Mouse (Mus musculus) midbrain, embryonic 11.5 days (tissue): ENCODE measurements around the gene Rabggtb. TPM values are rescaled to one million over a fixed set of nuclear protein-coding genes. Genes with fewer than 3 reads are reported as not detected.
A peak's percentile ranks its signal among the peaks of the same experiment; 100 is the strongest.

Experiments used
- ATAC-seq: fragments of 200-750 bp; cut with Nextera tagmentation; 2 replicates; pipeline ENCODE4 v1.8.0; 2017; ENCODE audit warnings: moderate TSS enrichment, moderate library complexity; ENCODE audit not compliant: low FRiP score
- DNase-seq: peaks from one replicate; pipeline ENCODE4 v3.0.0; 2015; ENCODE audit warnings: low spot score; ENCODE audit errors: missing footprints
- H3K27ac ChIP-seq: fragments of 300-500 bp; sonication (generic); 2 replicates; pipeline ENCODE4 v1.5.1; 2014; ENCODE audit warnings: low read depth, low read length
- H3K27me3 ChIP-seq: fragments of 300-500 bp; sonication (generic); 2 replicates; pipeline ENCODE4 v1.6.1; 2014; ENCODE audit warnings: mild to moderate bottlenecking, low read length, moderate library complexity, mixed read lengths; ENCODE audit not compliant: control insufficient read depth, insufficient read depth
- H3K36me3 ChIP-seq: fragments of 300-500 bp; sonication (generic); 2 replicates; pipeline ENCODE4 v1.6.1; 2014; ENCODE audit warnings: mild to moderate bottlenecking, low read length, moderate library complexity, mixed read lengths; ENCODE audit not compliant: control insufficient read depth, insufficient read depth
- H3K4me1 ChIP-seq: fragments of 300-500 bp; sonication (generic); 2 replicates; pipeline ENCODE4 v1.6.1; 2014; ENCODE audit warnings: low read length; ENCODE audit not compliant: control insufficient read depth, insufficient read depth
- H3K4me2 ChIP-seq: fragments of 300-500 bp; sonication (generic); 2 replicates; pipeline ENCODE4 v1.6.1; 2014; ENCODE audit warnings: mild to moderate bottlenecking, moderate library complexity
- H3K4me3 ChIP-seq: fragments of 300-500 bp; sonication (generic); 2 replicates; pipeline ENCODE4 v1.5.1; 2014; ENCODE audit warnings: low read depth, low read length
- H3K9ac ChIP-seq: fragments of 300-500 bp; sonication (generic); 2 replicates; pipeline ENCODE4 v1.6.1; 2014; ENCODE audit warnings: low read length
- H3K9me3 ChIP-seq: fragments of 300-500 bp; sonication (generic); 2 replicates; pipeline ENCODE4 v1.6.1; 2016; ENCODE audit warnings: low read length; ENCODE audit not compliant: control insufficient read depth
- WGBS: fragments of 180-500 bp; shearing (Covaris S2); extraction: QIAGEN DNeasy Blood & Tissue Kit; methylation state at CpG from one replicate; pipeline ENCODE4 v1.1.7; 2014; 5-methylcytosine and 5-hydroxymethylcytosine counted together
- polyA plus RNA-seq: library from polyadenylated mRNA; unstranded; fragments of >200 nt; fragmentation: Nextera tagmentation; extraction: Ambion mirVana; gene quantifications from 2 replicates; pipeline ENCODE4 v1.2.1, GENCODE M21; 2014

The Rabggtb gene
- polyA plus RNA-seq, 1 experiment from 2014 or later, result 43.9 TPM

- no peak overlapping the region for H3K27ac ChIP-seq
- peaks cover 27% of the 10 kb centered on the region for H3K4me1 ChIP-seq
- H3K4me2 ChIP-seq, result no peak overlapping the region
- H3K27me3 ChIP-seq, result no peaks in the 10 kb centered on the region
- 76% methylated on average over 5 of the region's 5 CpGs for WGBS
- no peaks in the 10 kb centered on the region for H3K9me3 ChIP-seq
- no peak for ATAC-seq
- peaks cover 53% of the 10 kb centered on the region for H3K36me3 ChIP-seq
- no peak overlapping the region for H3K4me3 ChIP-seq
- DNase-seq, result no peak
- H3K9ac ChIP-seq, result no peak overlapping the region
These were observed 3.9 kb downstream of the Rabggtb start for GRCm38 (mm10) chr3:153908919-153909318.

- no peak within 1 kb of the TSS for H3K9ac ChIP-seq
- ATAC-seq, result peak; percentile 17; the same call in 1 of the 2 replicates
These were observed 6.5 kb downstream of the Rabggtb start, which contains the start of gene Msh4 for GRCm38 (mm10) chr3:153906136-153906871. TSS of gene Msh4 (minus strand) at chr3:153906138.

GRCm38 (mm10) chr3:153905251-153906135 lies 7.3 kb downstream of the Rabggtb start:
- peaks cover 48% of the 10 kb centered on the region for H3K36me3 ChIP-seq
- H3K27ac ChIP-seq, result no peak overlapping the region
- no peak overlapping the region for H3K9ac ChIP-seq
- no peaks in the 10 kb centered on the region for H3K27me3 ChIP-seq
- peaks cover 9% of the 10 kb centered on the region for H3K4me1 ChIP-seq
- peak; percentile 46 for ATAC-seq
- H3K4me3 ChIP-seq, result no peak overlapping the region
- H3K9me3 ChIP-seq, result no peaks in the 10 kb centered on the region
- H3K4me2 ChIP-seq, result no peak overlapping the region
- WGBS, result 83% methylated on average over 49 of the region's 49 CpGs
- DNase-seq, result peak; percentile 84

More at GRCm38 (mm10) chr3:153906136-153906871, 6.5 kb downstream of the Rabggtb start, which contains the start of gene Msh4:
- H3K36me3 ChIP-seq, result peaks cover 54% of the 10 kb centered on the region
- no peak for DNase-seq
- no peak within 1 kb of the TSS for H3K27ac ChIP-seq
- H3K4me2 ChIP-seq, result no peak within 1 kb of the TSS
- H3K9me3 ChIP-seq, result no peaks in the 10 kb centered on the region
- 87% methylated on average over 9 of the region's 9 CpGs for WGBS
- no peaks in the 10 kb centered on the region for H3K27me3 ChIP-seq
- no peak within 1 kb of the TSS for H3K4me3 ChIP-seq
- H3K4me1 ChIP-seq, result peaks cover 17% of the 10 kb centered on the region

GRCm38 (mm10) chr3:153904586-153904985 lies 8.2 kb downstream of the Rabggtb start:
- Histone ChIP-seq H3K4me2 (no peak overlapping the region), H3K36me3 (peaks cover 39% of the 10 kb centered on the region), H3K27me3 (no peaks in the 10 kb centered on the region), H3K9me3 (no peaks in the 10 kb centered on the region), H3K4me1 (peaks cover 3% of the 10 kb centered on the region; the same call in 1 of the 2 replicates), H3K4me3 (no peak overlapping the region), H3K27ac (no peak overlapping the region), H3K9ac (no peak overlapping the region)
- peak; percentile 65 for ATAC-seq
- 67% methylated on average over 6 of the region's 6 CpGs for WGBS
- DNase-seq, result peak; percentile 88

GRCm38 (mm10) chr3:153902595-153902994 lies 10.2 kb downstream of the Rabggtb start:
- ATAC-seq, result no peak
- WGBS, result 73% methylated on average over 3 of the region's 3 CpGs

GRCm38 (mm10) chr3:153901904-153902303 lies 10.9 kb downstream of the Rabggtb start:
- no peak overlapping the region for H3K27ac ChIP-seq
- H3K27me3 ChIP-seq, result no peaks in the 10 kb centered on the region
- ATAC-seq, result no peak
- no peak overlapping the region for H3K4me2 ChIP-seq
- H3K4me3 ChIP-seq, result no peak overlapping the region
- H3K9me3 ChIP-seq, result no peaks in the 10 kb centered on the region
- no peak overlapping the region for H3K9ac ChIP-seq
- no peaks in the 10 kb centered on the region for H3K4me1 ChIP-seq
- 86% methylated on average over 1 of the region's 1 CpGs for WGBS
- no peak for DNase-seq
- peaks cover 19% of the 10 kb centered on the region for H3K36me3 ChIP-seq

More at GRCm38 (mm10) chr3:153902595-153902994, 10.2 kb downstream of the Rabggtb start:
- Histone ChIP-seq H3K4me2 (no peak overlapping the region), H3K27ac (no peak overlapping the region), H3K4me3 (no peak overlapping the region), H3K9ac (no peak overlapping the region), H3K9me3 (no peaks in the 10 kb centered on the region), H3K4me1 (no peaks in the 10 kb centered on the region), H3K27me3 (no peaks in the 10 kb centered on the region), H3K36me3 (peaks cover 22% of the 10 kb centered on the region)
- no peak for DNase-seq

- Histone ChIP-seq H3K4me3 (no peak overlapping the region), H3K9ac (no peak overlapping the region), H3K4me2 (no peak overlapping the region), H3K27ac (no peak overlapping the region), H3K36me3 (no peaks in the 10 kb centered on the region), H3K9me3 (no peaks in the 10 kb centered on the region), H3K27me3 (no peaks in the 10 kb centered on the region), H3K4me1 (no peaks in the 10 kb centered on the region)
- WGBS, result 76% methylated on average over 6 of the region's 6 CpGs
- no peak for ATAC-seq
- no peak for DNase-seq
These were observed 15.6 kb downstream of the Rabggtb start for GRCm38 (mm10) chr3:153897216-153897615.

GRCm38 (mm10) chr3:153895454-153895853 lies 17.4 kb downstream of the Rabggtb start:
- Histone ChIP-seq H3K9ac (no peak overlapping the region), H3K27ac (no peak overlapping the region), H3K4me1 (no peaks in the 10 kb centered on the region), H3K9me3 (no peaks in the 10 kb centered on the region), H3K4me2 (no peak overlapping the region), H3K36me3 (no peaks in the 10 kb centered on the region), H3K27me3 (no peaks in the 10 kb centered on the region), H3K4me3 (no peak overlapping the region)
- ATAC-seq (no peak), DNase-seq (no peak)
- WGBS, result 93% methylated on average over 3 of the region's 3 CpGs
